Mouse (Mus musculus) kidney, postnatal 25 days (tissue): Measurements from ENCODE around the gene Tle2.

ENCODE experiments used
- DNase-seq, 2 experiments: peaks; one replicate each; pipeline ENCODE4 v3.0.0; 2021; ENCODE audit warnings: mixed read lengths in 2 of 2

Tle2 gene

GRCm38 (mm10) chr10:81605666-81605973, 31.3 kb downstream of the Tle2 start:
- DNase-seq: no peak

GRCm38 (mm10) chr10:81605974-81606751, 31.8 kb downstream of the Tle2 start, which contains the start of gene BC025920:
Gene BC025920, plus strand, starts transcription at chr10:81606270.
- DNase-seq: peak; percentile 97 to 99

GRCm38 (mm10) chr10:81608308-81608707, 33.9 kb downstream of the Tle2 start:
- DNase-seq: no peak

GRCm38 (mm10) chr10:81612779-81613178, 38.4 kb downstream of the Tle2 start:
- DNase-seq: no peak

GRCm38 (mm10) chr10:81615486-81615885, 41.1 kb downstream of the Tle2 start:
- DNase-seq: no peak

- DNase-seq: no peak
Observed at GRCm38 (mm10) chr10:81619976-81620375, 45.6 kb downstream of the Tle2 start.

GRCm38 (mm10) chr10:81620786-81621185, 46.4 kb downstream of the Tle2 start:
- no peak for DNase-seq

GRCm38 (mm10) chr10:81623441-81623840, 49.1 kb downstream of the Tle2 start:
- DNase-seq: no peak

GRCm38 (mm10) chr10:81626101-81626993, 52.0 kb downstream of the Tle2 start:
- DNase-seq: no peak

GRCm38 (mm10) chr10:81626994-81627835, 52.9 kb downstream of the Tle2 start, which contains the start of gene Sirt6:
Gene Sirt6, minus strand, starts transcription at chr10:81627797.
- DNase-seq: peak; percentile 96 to 98

- DNase-seq: peak in 1 of 2 experiments; percentile 43
Observed at GRCm38 (mm10) chr10:81627836-81628220, 53.5 kb downstream of the Tle2 start.

GRCm38 (mm10) chr10:81628390-81628789, 54.0 kb downstream of the Tle2 start, which contains the start of gene Ankrd24:
Gene Ankrd24, plus strand, starts transcription at chr10:81628540.
- no peak for DNase-seq

GRCm38 (mm10) chr10:81633253-81634099, 59.1 kb downstream of the Tle2 start:
- peak; percentile 90 to 93 for DNase-seq

- DNase-seq: no peak
Observed at GRCm38 (mm10) chr10:81636338-81636737, 62.0 kb downstream of the Tle2 start.

GRCm38 (mm10) chr10:81638101-81638500, 63.7 kb downstream of the Tle2 start:
- peak in 1 of 2 experiments; percentile 28 for DNase-seq
